Mouse (Mus musculus) forebrain, embryonic 12.5 days (tissue): Measurements from ENCODE around the gene Myo18a. TPM values are rescaled to one million over a fixed set of nuclear protein-coding genes. Genes with fewer than 3 reads are reported as not detected.

Experiments used
- ATAC-seq: fragments of 200-750 bp; cut with Nextera tagmentation; 2 replicates; pipeline ENCODE4 v1.8.0; 2017; ENCODE audit warnings: moderate TSS enrichment; ENCODE audit not compliant: low FRiP score
- H3K27ac ChIP-seq: fragments of 300-500 bp; sonication (generic); 2 replicates; pipeline ENCODE4 v1.5.1; 2016; ENCODE audit warnings: mild to moderate bottlenecking
- H3K27me3 ChIP-seq: fragments of 300-500 bp; sonication (generic); 2 replicates; pipeline ENCODE4 v1.6.1; 2016; ENCODE audit warnings: mild to moderate bottlenecking
- H3K36me3 ChIP-seq: fragments of 300-500 bp; sonication (generic); replicated peaks from 2 replicates; pipeline ENCODE4 v1.6.1; 2016; ENCODE audit warnings: mild to moderate bottlenecking
- H3K4me1 ChIP-seq: fragments of 300-500 bp; sonication (generic); 2 replicates; pipeline ENCODE4 v1.6.1; 2016
- H3K4me2 ChIP-seq: fragments of 300-500 bp; sonication (generic); 2 replicates; pipeline ENCODE4 v1.6.1; 2016; ENCODE audit warnings: mild to moderate bottlenecking, moderate library complexity
- H3K4me3 ChIP-seq: fragments of 300-500 bp; sonication (generic); replicated peaks from 2 replicates; pipeline ENCODE4 v1.5.1; 2016; ENCODE audit warnings: mild to moderate bottlenecking
- H3K9ac ChIP-seq: fragments of 300-500 bp; sonication (generic); 2 replicates; pipeline ENCODE4 v1.6.1; 2016; ENCODE audit warnings: mild to moderate bottlenecking
- H3K9me3 ChIP-seq: fragments of 300-500 bp; sonication (generic); 2 replicates; pipeline ENCODE4 v1.6.1; 2016
- WGBS: fragments of 180-500 bp; shearing (Covaris S2); methylation state at CpG from one replicate; pipeline ENCODE4 v1.1.7; 2016; 5-methylcytosine and 5-hydroxymethylcytosine counted together
- polyA plus RNA-seq: library from polyadenylated mRNA; unstranded; fragments of >200 nt; fragmentation: Nextera tagmentation; extraction: Ambion mirVana; gene quantifications from 2 replicates; pipeline ENCODE4 v1.2.1, GENCODE M21; 2016

The Myo18a gene
- polyA plus RNA-seq, 1 experiment from 2014 or later = 49.4 TPM

GRCm38 (mm10) chr11:77885246-77885575, 122.2 kb downstream of the Myo18a start:
- Histone ChIP-seq H3K9ac (0 out of 2 replicates have a peak overlapping the region, but pooled peaks have one; percentile 12), H3K4me2 (0 out of 2 replicates have a peak overlapping the region, but pooled peaks have one; percentile 13), H3K9me3 (no peaks in the 10 kb centered on the region), H3K27ac (peak overlapping the region; percentile 38), H3K27me3 (peaks cover 6% of the 10 kb centered on the region), H3K4me1 (peaks cover 55% of the 10 kb centered on the region), H3K4me3 (no peak overlapping the region), H3K36me3 (no peaks in the 10 kb centered on the region)
- WGBS = 37% methylated on average over 8 of the region's 8 CpGs
- no peak for ATAC-seq

GRCm38 (mm10) chr11:77887373-77887960, 124.4 kb downstream of the Myo18a start:
- H3K9ac ChIP-seq = 0 out of 2 replicates have a peak overlapping the region, but pooled peaks have one; percentile 0
- no peak overlapping the region for H3K4me3 ChIP-seq
- H3K4me2 ChIP-seq = peak overlapping the region; percentile 10; the same call in 1 of the 2 replicates
- H3K27me3 ChIP-seq = no peaks in the 10 kb centered on the region; the same call in none of the 2 replicates
- 34% methylated on average over 17 of the region's 17 CpGs for WGBS
- peak overlapping the region; percentile 84 for H3K27ac ChIP-seq
- peaks cover 77% of the 10 kb centered on the region for H3K4me1 ChIP-seq
- no peaks in the 10 kb centered on the region for H3K9me3 ChIP-seq
- ATAC-seq = peak; percentile 77
- H3K36me3 ChIP-seq = no peaks in the 10 kb centered on the region

GRCm38 (mm10) chr11:77888846-77889245, 125.8 kb downstream of the Myo18a start:
- H3K36me3 ChIP-seq = no peaks in the 10 kb centered on the region
- no peak overlapping the region for H3K9ac ChIP-seq
- H3K4me3 ChIP-seq = no peak overlapping the region
- H3K4me1 ChIP-seq = peaks cover 86% of the 10 kb centered on the region
- WGBS = 92% methylated on average over 5 of the region's 5 CpGs
- H3K4me2 ChIP-seq = no peak overlapping the region
- H3K9me3 ChIP-seq = no peaks in the 10 kb centered on the region
- 0 out of 2 replicates have a peak overlapping the region, but pooled peaks have one; percentile 42 for H3K27ac ChIP-seq
- no peak for ATAC-seq
- H3K27me3 ChIP-seq = no peaks in the 10 kb centered on the region; the same call in 1 of the 2 replicates

GRCm38 (mm10) chr11:77889484-77889883, 126.4 kb downstream of the Myo18a start:
- H3K9ac ChIP-seq = no peak overlapping the region
- no peak overlapping the region for H3K4me3 ChIP-seq
- H3K27me3 ChIP-seq = no peaks in the 10 kb centered on the region; the same call in 1 of the 2 replicates
- H3K36me3 ChIP-seq = no peaks in the 10 kb centered on the region
- H3K4me1 ChIP-seq = peaks cover 86% of the 10 kb centered on the region
- no peaks in the 10 kb centered on the region for H3K9me3 ChIP-seq
- no peak overlapping the region for H3K4me2 ChIP-seq
- WGBS = 76% methylated on average over 1 of the region's 2 CpGs
- no peak overlapping the region for H3K27ac ChIP-seq
- no peak for ATAC-seq

GRCm38 (mm10) chr11:77890648-77891258, 127.7 kb downstream of the Myo18a start:
- H3K4me2 ChIP-seq = 0 out of 2 replicates have a peak overlapping the region, but pooled peaks have one; percentile 2
- H3K27me3 ChIP-seq = no peaks in the 10 kb centered on the region; the same call in 1 of the 2 replicates
- no peaks in the 10 kb centered on the region for H3K36me3 ChIP-seq
- H3K4me3 ChIP-seq = no peak overlapping the region
- no peak overlapping the region for H3K9ac ChIP-seq
- WGBS = 32% methylated on average over 2 of the region's 2 CpGs
- H3K9me3 ChIP-seq = no peaks in the 10 kb centered on the region
- ATAC-seq = no peak
- H3K27ac ChIP-seq = peak overlapping the region; percentile 54
- H3K4me1 ChIP-seq = peaks cover 83% of the 10 kb centered on the region

GRCm38 (mm10) chr11:77892883-77893282, 129.8 kb downstream of the Myo18a start:
- peaks cover 83% of the 10 kb centered on the region for H3K4me1 ChIP-seq
- H3K27ac ChIP-seq = peak overlapping the region; percentile 99
- no peaks in the 10 kb centered on the region for H3K9me3 ChIP-seq
- WGBS = 3% methylated on average over 5 of the region's 5 CpGs
- ATAC-seq = no peak
- peak overlapping the region; percentile 47 for H3K4me2 ChIP-seq
- H3K9ac ChIP-seq = peak overlapping the region; percentile 45
- H3K36me3 ChIP-seq = no peaks in the 10 kb centered on the region
- H3K4me3 ChIP-seq = peak overlapping the region; percentile 20
- 0 out of 2 replicates have a peak, but pooled peaks cover 3% of the 10 kb centered on the region for H3K27me3 ChIP-seq

- Histone ChIP-seq H3K4me1 (peaks cover 83% of the 10 kb centered on the region), H3K9ac (peak overlapping the region; percentile 45), H3K36me3 (no peaks in the 10 kb centered on the region), H3K4me2 (peak overlapping the region; percentile 47), H3K27ac (peak overlapping the region; percentile 99), H3K27me3 (0 out of 2 replicates have a peak, but pooled peaks cover 3% of the 10 kb centered on the region), H3K4me3 (peak overlapping the region; percentile 20), H3K9me3 (no peaks in the 10 kb centered on the region)
- 10% methylated on average over 6 of the region's 6 CpGs for WGBS
- ATAC-seq = no peak
These were observed 130.2 kb downstream of the Myo18a start for GRCm38 (mm10) chr11:77893283-77893682.

GRCm38 (mm10) chr11:77893787-77894718, 131.0 kb downstream of the Myo18a start, which contains the start of gene Pipox:
Pipox (minus strand) TSS chr11:77894096.
- peak; percentile 87 for ATAC-seq
- H3K36me3 ChIP-seq = no peaks in the 10 kb centered on the region
- peak within 1 kb of the TSS; percentile 20 for H3K4me3 ChIP-seq
- H3K27me3 ChIP-seq = peaks cover 10% of the 10 kb centered on the region; the same call in 1 of the 2 replicates
- H3K9ac ChIP-seq = peak within 1 kb of the TSS; percentile 45
- peaks cover 88% of the 10 kb centered on the region for H3K4me1 ChIP-seq
- H3K4me2 ChIP-seq = peak within 1 kb of the TSS; percentile 47
- WGBS = 3% methylated on average over 11 of the region's 11 CpGs
- H3K9me3 ChIP-seq = no peaks in the 10 kb centered on the region
- peak within 1 kb of the TSS; percentile 99 for H3K27ac ChIP-seq

GRCm38 (mm10) chr11:77894967-77895366, 131.9 kb downstream of the Myo18a start:
- H3K9ac ChIP-seq = no peak overlapping the region
- H3K4me1 ChIP-seq = peaks cover 87% of the 10 kb centered on the region
- H3K4me2 ChIP-seq = no peak overlapping the region
- ATAC-seq = no peak
- H3K36me3 ChIP-seq = no peaks in the 10 kb centered on the region
- no peaks in the 10 kb centered on the region for H3K9me3 ChIP-seq
- H3K27me3 ChIP-seq = peaks cover 11% of the 10 kb centered on the region; the same call in 1 of the 2 replicates
- peak overlapping the region; percentile 99 for H3K27ac ChIP-seq
- 72% methylated on average over 2 of the region's 2 CpGs for WGBS
- H3K4me3 ChIP-seq = no peak overlapping the region

GRCm38 (mm10) chr11:77896011-77896410, 133.0 kb downstream of the Myo18a start:
- peaks cover 76% of the 10 kb centered on the region for H3K4me1 ChIP-seq
- H3K9me3 ChIP-seq = no peaks in the 10 kb centered on the region
- no peak overlapping the region for H3K4me3 ChIP-seq
- peak overlapping the region; percentile 49 for H3K4me2 ChIP-seq
- WGBS = 69% methylated on average over 9 of the region's 9 CpGs
- H3K27ac ChIP-seq = peak overlapping the region; percentile 91
- H3K36me3 ChIP-seq = no peaks in the 10 kb centered on the region
- no peak for ATAC-seq
- peaks cover 11% of the 10 kb centered on the region; the same call in 1 of the 2 replicates for H3K27me3 ChIP-seq
- H3K9ac ChIP-seq = no peak overlapping the region

- Histone ChIP-seq H3K4me2 (peak overlapping the region; percentile 49), H3K4me3 (0 out of 2 replicates have a peak overlapping the region, but pooled peaks have one; percentile 17), H3K27ac (peak overlapping the region; percentile 91), H3K4me1 (peaks cover 75% of the 10 kb centered on the region), H3K27me3 (peaks cover 11% of the 10 kb centered on the region; the same call in 1 of the 2 replicates), H3K9ac (no peak overlapping the region; the same call in 1 of the 2 replicates), H3K9me3 (no peaks in the 10 kb centered on the region), H3K36me3 (no peaks in the 10 kb centered on the region)
- ATAC-seq = no peak
- 13% methylated on average over 6 of the region's 6 CpGs for WGBS
These were observed 133.4 kb downstream of the Myo18a start for GRCm38 (mm10) chr11:77896480-77896819.
